Mouse (Mus musculus): ENCODE measurements around the gene Sdccag8.
"Not testable (repeated sequence)": the region's sequence is repeated elsewhere in the genome, so short reads cannot be mapped to it uniquely, and the experiment has no call there.

The Sdccag8 gene

DNA sequence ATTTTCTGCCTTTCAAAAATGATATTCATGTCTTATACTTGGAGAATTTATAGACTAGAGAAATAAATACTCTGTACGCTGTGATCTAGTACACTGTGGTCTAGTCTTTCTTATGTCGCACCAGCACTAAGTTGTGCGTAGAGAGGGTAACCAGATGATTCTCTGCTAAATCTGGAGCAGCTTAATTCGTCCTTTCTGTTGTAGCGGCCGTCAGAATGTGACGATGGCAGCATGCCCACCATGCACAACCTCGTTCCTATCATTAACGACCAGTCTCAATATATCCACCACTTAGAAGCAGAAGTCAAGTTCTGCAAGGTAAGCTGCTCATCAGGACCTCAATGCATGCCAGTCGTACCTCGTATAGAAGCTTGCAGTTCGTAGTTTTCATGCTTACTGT lies 14.2 kb downstream of the Sdccag8 start:
- DNase-seq: no peak

DNA sequence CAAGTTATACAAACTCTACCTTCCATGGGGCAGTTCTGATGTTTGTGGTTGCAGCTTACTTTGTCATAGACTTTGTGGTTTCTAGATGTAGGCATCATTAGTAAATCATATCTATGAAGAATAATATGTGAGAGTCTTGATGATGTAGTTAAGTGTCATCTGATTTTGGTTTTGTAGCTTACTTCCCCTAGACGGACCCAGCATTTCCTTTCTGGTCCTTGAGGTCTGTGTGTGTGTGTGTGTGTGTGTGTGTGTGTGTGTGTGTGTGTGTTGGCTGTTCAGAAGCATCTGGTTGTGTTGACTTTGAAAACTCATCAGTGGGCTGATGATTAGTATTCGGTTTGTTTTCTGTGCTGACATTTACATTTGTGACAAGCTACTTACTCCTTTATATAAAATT lies 17.6 kb downstream of the Sdccag8 start:
- no peak for DNase-seq

DNA sequence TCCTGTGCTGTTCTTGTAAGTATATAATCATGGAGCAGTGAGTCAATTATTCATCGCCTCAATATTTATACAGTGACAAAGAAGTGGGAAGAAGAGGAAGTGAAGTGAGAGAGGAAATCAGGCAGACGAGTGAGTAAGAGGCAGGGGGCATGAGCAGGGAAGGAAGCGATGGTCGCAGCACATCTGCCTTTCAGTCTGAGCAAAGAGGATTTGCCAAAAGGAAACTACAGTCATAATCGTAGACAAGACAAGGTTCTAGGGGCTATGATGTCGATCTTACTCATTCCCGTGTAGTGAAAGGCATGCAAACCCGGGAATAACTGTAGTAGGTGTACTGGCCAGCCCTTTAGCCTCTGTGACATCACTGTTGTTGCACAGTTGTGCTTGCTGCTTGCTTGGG lies 18.1 kb downstream of the Sdccag8 start:
- DNase-seq: no peak

DNA sequence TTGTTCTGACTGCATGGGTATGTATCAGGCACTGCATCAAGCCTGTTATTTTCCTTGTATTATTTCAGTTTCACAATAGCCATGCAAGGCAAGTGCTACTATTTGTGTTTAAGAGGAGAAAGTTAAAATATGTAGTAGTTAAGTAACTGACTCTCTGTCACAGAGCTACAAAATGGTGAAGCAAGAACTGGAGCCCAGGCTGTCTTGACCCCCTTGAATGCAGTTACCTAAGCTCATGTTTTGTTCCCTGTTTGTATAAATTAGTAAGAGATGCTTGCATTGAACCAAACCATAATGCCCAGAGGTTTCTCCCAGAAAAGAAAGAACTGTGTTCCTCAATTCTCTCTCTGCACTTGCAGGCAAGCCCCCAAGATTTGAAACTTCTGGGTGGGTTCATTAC lies 18.8 kb downstream of the Sdccag8 start:
- no peak for DNase-seq

GRCm38 (mm10) chr1:176833948-176834347 lies 19.5 kb downstream of the Sdccag8 start:
- DNase-seq: no peak

DNA sequence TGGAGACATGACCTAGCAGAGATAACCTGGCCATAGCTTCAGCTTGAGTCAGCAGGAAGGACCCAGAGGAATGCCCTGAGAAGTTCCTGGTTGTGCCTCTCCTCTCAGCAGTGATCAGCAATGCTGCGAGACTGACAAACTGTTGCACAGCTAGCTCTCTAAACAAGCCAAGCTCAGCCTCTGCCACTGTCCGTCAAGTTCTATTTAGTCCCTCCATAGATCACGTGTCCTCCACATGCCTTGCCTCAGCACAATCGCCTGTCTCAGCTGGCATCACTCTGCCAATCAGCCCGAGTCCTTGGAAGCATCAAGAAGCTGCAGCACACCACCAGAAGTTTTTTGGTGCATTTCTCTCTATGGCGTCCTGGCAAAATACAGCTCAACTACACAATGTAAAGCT lies 20.4 kb downstream of the Sdccag8 start:
- no peak for DNase-seq

GRCm38 (mm10) chr1:176835501-176836294 lies 21.2 kb downstream of the Sdccag8 start:
- no peak for DNase-seq

DNA sequence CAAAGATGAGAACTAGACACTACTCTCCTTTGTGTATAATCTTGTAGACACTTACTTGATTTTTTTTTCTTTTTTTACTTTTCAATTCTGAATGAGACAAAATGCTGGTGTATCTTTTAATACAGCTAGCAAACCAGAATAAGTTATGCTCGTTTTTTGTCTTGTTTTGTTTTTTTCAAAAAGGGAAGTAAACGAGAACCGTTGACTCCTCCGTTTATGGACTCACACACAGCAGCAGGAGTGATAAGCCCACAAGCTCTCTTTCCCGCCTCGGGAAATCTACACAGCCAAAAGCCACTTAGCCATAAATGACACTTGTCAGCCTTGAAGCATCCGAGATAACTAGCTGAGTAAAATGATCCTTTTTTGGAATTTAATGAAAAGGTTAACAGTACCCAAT lies 22.1 kb downstream of the Sdccag8 start:
- DNase-seq: not testable (repeated sequence)

GRCm38 (mm10) chr1:176845082-176845977 lies 30.9 kb downstream of the Sdccag8 start:
- no peak for DNase-seq

DNA sequence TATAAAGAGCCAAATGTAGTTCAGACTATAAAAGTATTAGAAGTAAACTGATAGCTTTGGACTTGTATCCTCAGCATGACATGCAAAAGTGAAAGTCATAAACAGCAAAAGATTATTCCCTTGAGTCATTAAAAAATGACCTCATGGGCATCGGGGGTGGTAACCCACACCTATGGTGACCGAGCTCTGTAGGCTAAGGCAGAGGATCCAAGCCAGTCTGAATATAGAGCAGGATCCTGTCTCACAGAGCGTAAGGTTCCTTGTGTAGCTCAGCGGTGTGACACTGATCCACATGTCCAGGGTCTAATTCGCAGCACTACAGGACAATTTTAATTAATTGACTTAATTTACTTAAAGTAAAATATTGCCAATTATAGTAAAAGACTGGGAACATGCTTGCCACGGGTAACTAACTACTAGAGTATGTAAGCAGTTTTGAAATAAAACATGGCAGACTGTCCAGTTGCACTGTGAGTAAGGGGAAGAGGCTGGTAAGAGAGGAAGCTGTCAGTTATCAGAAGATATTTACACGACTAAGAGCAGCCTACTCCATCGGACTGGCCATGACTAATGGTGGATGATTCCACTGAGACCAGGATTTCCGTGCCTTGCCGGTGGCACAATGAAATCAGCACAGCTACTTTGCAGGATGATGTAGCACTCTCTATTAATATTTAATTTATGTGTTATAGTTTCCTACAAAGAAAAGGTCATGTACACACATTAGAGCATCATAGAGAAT lies 32.8 kb downstream of the Sdccag8 start:
- DNase-seq: no peak

DNA sequence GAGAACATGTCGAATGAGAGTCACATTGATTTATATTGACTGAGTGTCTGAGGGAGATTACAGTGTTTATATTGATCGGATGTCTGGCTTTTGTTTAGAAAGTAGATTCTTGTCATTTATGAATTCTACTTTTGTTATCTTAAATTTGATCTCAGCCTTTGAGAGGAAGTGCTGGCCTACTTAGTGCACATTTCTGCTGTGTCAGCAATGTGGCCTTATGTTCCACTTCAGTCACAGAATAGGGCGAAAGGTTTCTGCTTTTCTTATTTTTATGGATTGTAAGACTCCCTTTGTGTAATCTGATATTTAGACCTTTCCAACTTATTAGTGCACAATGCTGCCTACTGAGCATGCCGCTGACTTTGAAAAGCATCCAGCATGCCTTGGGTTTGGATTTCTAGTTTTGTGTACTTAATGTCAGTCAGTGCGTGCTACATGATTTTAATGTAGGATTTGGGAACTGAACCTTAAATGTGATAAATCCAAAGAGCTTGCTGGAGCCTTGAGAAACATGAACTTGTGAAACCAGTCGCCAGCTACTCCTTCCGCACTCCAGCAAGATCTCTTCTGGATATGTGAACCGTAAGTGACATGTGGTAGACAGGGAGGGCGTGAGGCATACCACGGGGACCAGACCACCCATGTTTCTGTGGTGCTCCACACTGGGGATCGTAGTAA lies 34.3 kb downstream of the Sdccag8 start:
- DNase-seq: no peak

DNA sequence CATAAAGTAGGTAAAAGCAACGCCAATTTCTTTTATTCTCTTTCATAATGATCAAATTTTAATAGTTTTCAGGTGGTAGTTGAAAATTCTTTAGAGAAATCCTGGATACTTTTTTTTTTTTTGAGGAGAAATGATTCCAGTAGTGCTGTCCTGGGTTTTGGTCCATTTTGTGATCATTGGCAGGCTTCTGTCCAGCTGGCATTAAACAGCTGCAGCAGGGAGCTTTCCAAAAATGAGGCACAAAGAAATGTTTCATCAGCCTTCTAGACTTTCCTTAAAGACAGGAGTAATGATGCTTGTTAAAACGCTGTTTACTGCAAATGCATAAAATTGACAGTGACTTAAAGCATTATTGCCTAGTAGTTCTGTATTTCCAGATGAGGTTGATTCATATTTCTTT lies 34.9 kb downstream of the Sdccag8 start:
- no peak for DNase-seq

GRCm38 (mm10) chr1:176851401-176851800 lies 36.9 kb downstream of the Sdccag8 start:
- no peak for DNase-seq

DNA sequence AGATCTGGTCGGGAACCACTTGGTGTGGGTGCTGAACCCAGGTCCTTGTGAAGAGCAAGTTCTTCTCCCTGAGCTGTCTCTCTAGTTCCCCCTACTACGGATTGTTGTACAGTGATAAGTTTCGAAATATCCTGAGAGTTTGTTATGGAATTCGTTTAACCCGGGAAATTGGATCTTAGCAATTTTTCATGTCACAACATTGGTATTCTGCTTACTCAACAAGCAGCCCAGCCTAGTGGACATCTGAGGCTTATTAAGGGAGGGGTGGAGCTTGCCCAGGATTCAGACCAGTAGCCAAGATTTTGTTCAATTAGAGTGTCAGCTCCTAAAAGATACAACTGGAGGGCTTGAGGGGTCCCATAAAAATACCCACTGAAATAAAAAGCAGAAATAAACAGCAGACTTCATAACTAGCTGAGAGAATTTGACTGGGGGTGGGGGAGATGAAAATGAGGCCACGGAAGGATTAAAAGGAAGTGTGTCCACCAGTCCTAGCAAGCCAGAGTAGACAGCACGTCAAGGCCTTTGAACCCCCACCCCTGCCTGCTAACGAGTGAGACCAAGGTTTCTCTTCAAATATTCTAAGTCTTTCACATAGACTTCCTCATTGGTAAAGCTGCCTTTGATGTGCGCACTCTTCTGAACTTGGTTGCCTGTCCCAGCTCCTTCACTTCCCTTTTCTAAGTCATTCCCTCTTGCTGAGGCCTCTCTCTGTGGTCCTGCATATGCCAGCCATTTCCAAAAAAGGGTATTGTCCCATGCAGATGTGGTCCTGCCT lies 38.5 kb downstream of the Sdccag8 start:
- no peak for DNase-seq

DNA sequence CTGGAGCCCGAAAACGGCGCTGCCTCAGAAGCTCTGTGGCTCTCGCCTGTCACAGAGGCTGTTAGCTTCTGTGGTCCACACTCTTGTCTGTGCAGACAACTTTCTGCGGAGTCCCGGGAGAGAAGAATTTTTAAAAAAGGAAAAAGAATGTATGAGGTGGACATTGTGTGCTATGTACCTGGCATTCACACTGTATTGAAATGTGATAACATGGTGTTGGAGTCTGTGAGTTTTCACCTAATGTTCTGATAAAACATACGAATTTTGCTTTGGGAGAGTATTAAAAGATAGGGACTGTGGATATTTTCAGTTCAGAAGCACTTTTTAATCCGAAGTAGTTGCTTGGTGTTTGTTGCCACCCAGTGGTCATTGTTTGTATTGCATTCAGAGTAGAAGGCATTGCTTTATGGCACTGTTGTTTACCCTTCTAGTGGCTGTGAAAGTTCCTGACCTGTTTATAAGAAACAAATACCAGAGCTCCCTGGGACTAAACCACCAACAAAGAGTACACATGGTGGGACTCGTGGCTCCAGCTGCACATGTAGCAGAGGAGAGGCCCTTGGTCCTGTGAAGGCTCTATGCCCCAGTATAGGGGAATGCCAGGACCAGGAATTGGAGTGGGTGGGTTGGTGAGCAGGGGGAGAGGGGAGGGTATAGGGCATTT lies 47.7 kb downstream of the Sdccag8 start:
- no peak for DNase-seq

DNA sequence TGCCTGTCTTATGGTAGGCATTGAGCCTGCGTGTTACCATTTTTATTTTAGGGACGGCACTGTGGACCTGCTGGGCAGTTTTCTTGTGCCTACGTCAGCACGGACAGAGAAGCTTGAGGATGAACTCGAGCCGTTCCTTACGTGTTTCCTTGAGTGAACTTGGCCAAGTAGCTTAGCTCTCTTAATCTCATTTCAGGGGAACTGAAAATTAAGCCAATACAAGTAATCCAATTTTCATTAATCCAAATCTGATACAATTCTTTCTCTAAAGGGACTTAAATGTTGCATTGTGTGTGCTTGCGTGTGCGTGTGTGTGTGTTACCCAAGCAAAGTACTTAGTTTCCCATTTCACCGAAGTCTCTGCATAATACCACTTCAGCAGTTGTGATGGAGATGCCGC lies 56.0 kb downstream of the Sdccag8 start:
- DNase-seq: no peak

DNA sequence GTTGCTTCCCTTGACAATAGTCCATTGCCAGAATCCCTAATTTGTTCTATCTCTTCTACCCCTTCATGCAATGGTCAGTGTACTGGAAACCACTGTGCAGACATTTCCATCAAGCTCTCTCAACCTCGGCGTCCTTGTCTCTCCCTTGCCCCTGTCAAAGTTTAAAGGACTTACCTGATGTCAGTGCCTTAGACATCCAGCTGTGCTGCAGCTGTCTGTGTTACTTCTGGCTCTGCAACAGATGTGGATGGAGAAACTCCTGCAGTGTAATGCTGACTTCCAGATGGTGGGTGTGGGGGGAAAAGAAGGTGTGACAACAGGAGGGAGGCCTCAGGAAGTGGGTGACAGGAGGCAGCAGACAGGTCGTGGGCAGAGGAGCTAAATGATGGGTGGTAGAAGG lies 57.5 kb downstream of the Sdccag8 start:
- no peak for DNase-seq

DNA sequence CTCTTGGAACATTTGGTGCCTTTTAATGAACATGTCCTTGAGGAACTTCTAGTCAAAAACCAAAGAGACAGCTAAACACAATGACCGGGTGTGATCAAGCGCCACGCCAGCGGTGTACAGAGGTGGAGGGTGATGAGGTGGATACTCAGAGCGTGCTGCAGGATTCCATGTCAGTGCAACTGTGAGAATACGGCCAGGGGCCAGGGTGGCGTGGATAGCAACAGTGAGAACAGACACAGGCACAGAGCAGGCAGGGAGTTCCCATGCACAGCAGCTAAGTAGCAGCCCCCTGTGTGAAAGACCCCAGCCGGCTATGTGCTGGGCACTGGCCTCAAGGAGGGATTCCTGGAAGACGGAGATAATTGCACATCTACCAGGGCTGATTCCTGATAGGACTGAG lies 59.0 kb downstream of the Sdccag8 start:
- no peak for DNase-seq

DNA sequence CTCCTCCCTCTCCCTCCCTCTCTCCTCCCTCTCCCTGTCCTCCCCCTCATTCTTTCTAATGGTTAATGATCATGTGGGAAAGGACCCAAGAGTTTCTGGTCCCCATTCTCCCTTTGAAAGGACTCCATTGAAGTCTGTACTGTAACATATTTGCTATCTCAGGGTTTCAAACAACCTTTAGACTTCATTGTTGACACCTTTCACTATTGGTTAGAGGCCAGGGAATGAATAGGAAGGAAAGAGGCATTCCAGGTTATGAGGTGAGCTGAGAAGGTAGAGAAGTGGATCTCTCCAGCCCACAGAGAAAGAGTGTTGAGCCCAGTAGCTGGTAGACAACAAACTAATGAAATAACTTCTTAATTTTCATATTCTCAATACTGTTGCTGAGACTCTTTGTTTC lies 59.7 kb downstream of the Sdccag8 start:
- DNase-seq: no peak

GRCm38 (mm10) chr1:176877756-176878155 lies 63.3 kb downstream of the Sdccag8 start:
- DNase-seq: no peak

GRCm38 (mm10) chr1:176879005-176879404 lies 64.5 kb downstream of the Sdccag8 start:
- no peak for DNase-seq

Measured in thymus, adult 18-20 months (tissue).